Mouse (Mus musculus) kidney, adult 2 months (tissue): ENCODE data around the gene Ap2a1.

ENCODE experiments used
- CTCF ChIP-seq: fragments of 200-500 bp; conservative IDR thresholded peaks from 2 replicates; pipeline ENCODE4 v1.5.1; 2011; ENCODE audit warnings: low read depth, mild to moderate bottlenecking, control low read depth, low read length, moderate library complexity, mixed read lengths; ENCODE audit not compliant: insufficient read depth, insufficient read length
- POLR2A ChIP-seq: fragments of 200-500 bp; IDR thresholded peaks from one replicate; pipeline ENCODE4 v1.6.1; 2011; ENCODE audit warnings: low read depth, low read length, control low read depth

- TF ChIP-seq CTCF (no peak), POLR2A (no peak)
Observed at GRCm38 (mm10) chr7:44918219-44918618, 11.1 kb downstream of the Ap2a1 start.
